Mouse (Mus musculus): ENCODE results near the gene Smox. TPM values are rescaled to one million over a fixed set of nuclear protein-coding genes. Genes with fewer than 3 reads are reported as not detected.

The Smox gene
- polyA plus RNA-seq, 1 experiment from 2014 or later, result 63.3 TPM

- 9% methylated on average over 19 of the region's 19 CpGs for WGBS
- H3K9me3 ChIP-seq, result no peaks in the 10 kb centered on the region
- no peak overlapping the region for H3K27ac ChIP-seq (replicated peaks)
- peaks cover 20% of the 10 kb centered on the region for H3K4me1 ChIP-seq
- peaks cover 34% of the 10 kb centered on the region for H3K27me3 ChIP-seq
- peak overlapping the region; percentile 43; the same call in 1 of the 2 replicates for H3K4me3 ChIP-seq
- H3K4me2 ChIP-seq (replicated peaks), result peak overlapping the region; percentile 77
- no peak overlapping the region for H3K9ac ChIP-seq (replicated peaks)
- no peak; the same call in 1 of the 2 replicates for ATAC-seq (replicated peaks)
- H3K36me3 ChIP-seq, result no peaks in the 10 kb centered on the region
Observed at GRCm38 (mm10) chr2:131546745-131547408, 55.6 kb downstream of the Smox start.

GRCm38 (mm10) chr2:131548330-131548729, 57.0 kb downstream of the Smox start:
- no peaks in the 10 kb centered on the region for H3K9me3 ChIP-seq
- H3K27me3 ChIP-seq, result peaks cover 38% of the 10 kb centered on the region
- no peak overlapping the region for H3K4me3 ChIP-seq
- no peak overlapping the region for H3K9ac ChIP-seq (replicated peaks)
- peaks cover 20% of the 10 kb centered on the region for H3K4me1 ChIP-seq
- no peak for ATAC-seq (replicated peaks)
- H3K27ac ChIP-seq (replicated peaks), result no peak overlapping the region
- no peak overlapping the region for H3K4me2 ChIP-seq (replicated peaks)
- 66% methylated on average over 2 of the region's 2 CpGs for WGBS
- H3K36me3 ChIP-seq, result no peaks in the 10 kb centered on the region

GRCm38 (mm10) chr2:131549090-131549489, 57.8 kb downstream of the Smox start:
- no peak for ATAC-seq (replicated peaks)

GRCm38 (mm10) chr2:131550474-131550873, 59.2 kb downstream of the Smox start:
- no peak for ATAC-seq (replicated peaks)
- Histone ChIP-seq H3K4me2 (replicated peaks) (no peak overlapping the region), H3K27me3 (peaks cover 36% of the 10 kb centered on the region), H3K4me3 (no peak overlapping the region), H3K27ac (replicated peaks) (no peak overlapping the region), H3K4me1 (peaks cover 19% of the 10 kb centered on the region), H3K9me3 (no peaks in the 10 kb centered on the region), H3K36me3 (no peaks in the 10 kb centered on the region), H3K9ac (replicated peaks) (no peak overlapping the region)
- WGBS, result 58% methylated on average over 2 of the region's 2 CpGs

More at GRCm38 (mm10) chr2:131549090-131549489, 57.8 kb downstream of the Smox start:
- no peaks in the 10 kb centered on the region for H3K9me3 ChIP-seq
- no peak overlapping the region for H3K9ac ChIP-seq (replicated peaks)
- H3K27ac ChIP-seq (replicated peaks), result no peak overlapping the region
- H3K4me2 ChIP-seq (replicated peaks), result no peak overlapping the region
- peaks cover 20% of the 10 kb centered on the region for H3K4me1 ChIP-seq
- peaks cover 38% of the 10 kb centered on the region for H3K27me3 ChIP-seq
- no peaks in the 10 kb centered on the region for H3K36me3 ChIP-seq
- no peak overlapping the region for H3K4me3 ChIP-seq
- 84% methylated on average over 5 of the region's 5 CpGs for WGBS

GRCm38 (mm10) chr2:131550906-131551305, 59.6 kb downstream of the Smox start:
- Histone ChIP-seq H3K9ac (replicated peaks) (no peak overlapping the region), H3K27me3 (peaks cover 36% of the 10 kb centered on the region), H3K4me2 (replicated peaks) (no peak overlapping the region), H3K9me3 (no peaks in the 10 kb centered on the region), H3K4me3 (no peak overlapping the region), H3K27ac (replicated peaks) (no peak overlapping the region), H3K36me3 (no peaks in the 10 kb centered on the region), H3K4me1 (peaks cover 15% of the 10 kb centered on the region)
- no peak for ATAC-seq (replicated peaks)
- WGBS, result 78% methylated on average over 2 of the region's 2 CpGs

GRCm38 (mm10) chr2:131551701-131552620, 60.7 kb downstream of the Smox start:
- H3K4me2 ChIP-seq (replicated peaks), result no peak overlapping the region
- no peak overlapping the region for H3K27ac ChIP-seq (replicated peaks)
- peaks cover 4% of the 10 kb centered on the region for H3K4me1 ChIP-seq
- H3K27me3 ChIP-seq, result peaks cover 25% of the 10 kb centered on the region; the same call in 1 of the 2 replicates
- H3K9me3 ChIP-seq, result no peaks in the 10 kb centered on the region
- no peak overlapping the region for H3K9ac ChIP-seq (replicated peaks)
- no peak overlapping the region for H3K4me3 ChIP-seq
- 70% methylated on average over 7 of the region's 7 CpGs for WGBS
- no peak for ATAC-seq (replicated peaks)
- H3K36me3 ChIP-seq, result no peaks in the 10 kb centered on the region

DNA sequence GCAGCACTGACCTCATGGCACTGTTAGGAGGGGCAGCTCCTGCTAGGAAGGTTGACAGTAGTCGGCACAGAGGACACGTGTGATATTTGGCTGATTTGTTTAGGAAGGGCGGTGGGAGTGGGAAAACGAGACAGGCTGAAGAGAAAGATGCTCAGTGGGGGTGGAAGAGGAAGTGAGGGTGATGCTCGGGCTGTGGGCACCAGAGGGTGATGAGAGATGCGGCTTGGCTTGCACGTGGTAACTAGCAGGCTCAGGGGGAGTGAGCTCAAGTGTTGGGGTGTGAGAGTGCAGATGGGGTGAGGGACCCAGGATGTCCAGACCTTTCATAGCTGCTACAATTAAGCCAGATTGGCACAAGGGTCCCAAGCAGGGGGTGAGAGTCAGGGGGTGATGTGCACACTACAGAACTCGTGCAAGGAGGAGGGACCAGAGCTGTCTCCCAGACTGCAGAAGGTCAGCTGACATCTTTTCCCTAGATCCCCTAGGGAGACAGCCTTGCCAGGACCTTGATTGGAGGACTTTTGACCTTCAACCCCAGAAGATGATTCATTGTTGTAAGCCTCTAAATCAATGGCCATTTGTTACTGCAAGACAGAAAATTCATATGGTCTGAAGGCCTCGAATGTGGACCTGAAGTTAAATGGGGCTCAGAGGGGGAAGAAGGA, 61.6 kb downstream of the Smox start:
- Histone ChIP-seq H3K4me2 (replicated peaks) (no peak overlapping the region), H3K9me3 (no peaks in the 10 kb centered on the region), H3K27ac (replicated peaks) (no peak overlapping the region), H3K4me1 (0 out of 2 replicates have a peak, but pooled peaks cover 2% of the 10 kb centered on the region), H3K4me3 (no peak overlapping the region), H3K9ac (replicated peaks) (no peak overlapping the region), H3K36me3 (no peaks in the 10 kb centered on the region), H3K27me3 (peaks cover 19% of the 10 kb centered on the region; the same call in 1 of the 2 replicates)
- WGBS, result 32% methylated on average over 9 of the region's 9 CpGs
- no peak for ATAC-seq (replicated peaks)

GRCm38 (mm10) chr2:131557896-131558295, 66.6 kb downstream of the Smox start:
- Histone ChIP-seq H3K4me2 (replicated peaks) (no peak overlapping the region), H3K27me3 (peaks cover 43% of the 10 kb centered on the region), H3K9me3 (no peaks in the 10 kb centered on the region), H3K36me3 (no peaks in the 10 kb centered on the region), H3K4me1 (peaks cover 22% of the 10 kb centered on the region), H3K9ac (replicated peaks) (no peak overlapping the region), H3K27ac (replicated peaks) (no peak overlapping the region), H3K4me3 (no peak overlapping the region)
- WGBS, result 69% methylated on average over 2 of the region's 2 CpGs
- ATAC-seq (replicated peaks), result no peak

- H3K9ac ChIP-seq (replicated peaks), result no peak overlapping the region
- WGBS, result 45% methylated on average over 2 of the region's 2 CpGs
- H3K27me3 ChIP-seq, result peaks cover 63% of the 10 kb centered on the region
Observed at GRCm38 (mm10) chr2:131560205-131560919, 69.1 kb downstream of the Smox start.

GRCm38 (mm10) chr2:131561344-131561870, 70.1 kb downstream of the Smox start:
- no peak overlapping the region for H3K27ac ChIP-seq (replicated peaks)
- ATAC-seq (replicated peaks), result no peak; the same call in 1 of the 2 replicates
- 0 out of 2 replicates have a peak overlapping the region, but pooled peaks have one; percentile 15 for H3K9ac ChIP-seq (replicated peaks)
- no peaks in the 10 kb centered on the region for H3K36me3 ChIP-seq
- H3K4me1 ChIP-seq, result peaks cover 23% of the 10 kb centered on the region
- peaks cover 63% of the 10 kb centered on the region for H3K27me3 ChIP-seq
- WGBS, result 3% methylated on average over 33 of the region's 33 CpGs
- no peaks in the 10 kb centered on the region for H3K9me3 ChIP-seq
- H3K4me2 ChIP-seq (replicated peaks), result peak overlapping the region; percentile 77
- H3K4me3 ChIP-seq, result peak overlapping the region; percentile 42

More at GRCm38 (mm10) chr2:131560205-131560919, 69.1 kb downstream of the Smox start:
- Histone ChIP-seq H3K4me2 (replicated peaks) (no peak overlapping the region), H3K9me3 (no peaks in the 10 kb centered on the region), H3K36me3 (no peaks in the 10 kb centered on the region), H3K4me1 (peaks cover 23% of the 10 kb centered on the region), H3K27ac (replicated peaks) (no peak overlapping the region), H3K4me3 (no peak overlapping the region)
- ATAC-seq (replicated peaks), result no peak

- Histone ChIP-seq H3K4me2 (replicated peaks) (peak within 1 kb of the TSS; percentile 77), H3K9ac (replicated peaks) (peak within 1 kb of the TSS; percentile 16), H3K4me1 (peaks cover 23% of the 10 kb centered on the region), H3K4me3 (peak within 1 kb of the TSS; percentile 42), H3K9me3 (no peaks in the 10 kb centered on the region), H3K36me3 (no peaks in the 10 kb centered on the region), H3K27me3 (peaks cover 63% of the 10 kb centered on the region), H3K27ac (replicated peaks) (no peak within 1 kb of the TSS)
- WGBS, result 2% methylated on average over 68 of the region's 82 CpGs
- ATAC-seq (replicated peaks), result peak; percentile 36
Observed at GRCm38 (mm10) chr2:131561891-131562585, 70.7 kb downstream of the Smox start, which contains the start of gene Adra1d. Gene Adra1d (minus strand): TSS chr2:131562283.

Data from forebrain, embryonic 15.5 days (tissue).